In the genomic region with DNA sequence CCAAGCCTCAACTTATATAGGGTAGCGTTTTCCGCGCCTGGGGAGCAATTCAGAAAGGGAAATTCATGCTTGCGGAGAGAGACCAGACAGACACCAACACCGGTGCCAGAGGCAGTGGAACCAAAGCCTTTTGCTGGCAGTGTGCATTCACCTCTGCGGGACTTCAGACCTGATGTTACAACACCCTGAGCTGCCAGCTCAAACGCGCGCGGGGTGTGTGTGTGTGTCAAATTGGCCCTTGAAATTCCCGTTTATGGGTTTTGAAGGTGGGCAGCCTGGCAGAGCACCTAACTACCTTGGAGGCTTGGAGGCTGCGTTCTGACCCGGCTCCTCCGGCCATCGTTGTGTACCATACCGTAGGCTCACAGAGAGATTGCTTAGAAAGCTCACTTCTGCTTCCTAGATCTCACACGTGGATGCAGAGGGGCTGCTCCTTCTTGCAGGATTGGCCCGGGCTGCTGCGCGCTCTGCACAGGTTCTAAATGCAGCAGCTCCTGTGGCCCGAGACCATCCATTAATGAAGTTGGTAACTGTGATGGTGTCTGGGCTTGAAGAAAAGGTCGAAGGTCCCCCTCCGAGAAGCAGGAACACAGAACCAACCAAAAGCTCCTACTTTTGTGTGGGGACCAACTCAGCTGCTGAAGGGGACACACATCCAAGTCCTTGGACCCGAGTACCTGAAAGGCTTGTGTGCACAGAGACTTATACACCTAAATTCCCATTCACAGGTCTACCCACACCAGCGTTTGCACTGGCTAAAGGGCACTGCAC, we compare ENCODE assay signal across 15 mouse cellular contexts. TPM values are rescaled to one million over a fixed set of nuclear protein-coding genes. Genes with fewer than 3 reads are reported as not detected.
DNase-seq lines count a peak whose midpoint lies in the region; ATAC-seq lines count a peak whose summit lies in the region.
"Had no signal": no experiment of that assay in that cellular context is flagged by ENCODE, and none has a peak within 500 bp of the region (broad histone marks: within the 10 kb centered on the region; RNA-seq: fewer than 3 reads in every experiment).

No protein-coding gene starts in this region.

- H3K9me3 ChIP-seq in embryonic facial prominence, embryonic 15.5 days (replicated peaks): no peaks in the 10 kb centered on the region
- H3K9me3 ChIP-seq in hindbrain, embryonic 14.5 days (ENCODE audit: control insufficient read depth, low read length): no peaks in the 10 kb centered on the region
- H3K9me3 ChIP-seq in midbrain, embryonic 12.5 days: no peaks in the 10 kb centered on the region
- H3K9me3 ChIP-seq: embryonic facial prominence, embryonic 12.5 days; liver, embryonic 13.5 days; stomach, embryonic 15.5 days had no signal

- ATAC-seq in embryonic facial prominence, embryonic 15.5 days (ENCODE audit: insufficient number of reproducible peaks, low FRiP score, low TSS enrichment, low read depth): no peak
- peak; percentile 18; the same call in 1 of the 2 replicates for ATAC-seq in hindbrain, embryonic 14.5 days (ENCODE audit: low FRiP score)
- ATAC-seq in midbrain, embryonic 12.5 days (ENCODE audit: low FRiP score, low read depth): no peak

- peaks cover 8% of the 10 kb centered on the region for H3K4me1 ChIP-seq in embryonic facial prominence, embryonic 15.5 days
- no peaks in the 10 kb centered on the region for H3K4me1 ChIP-seq in hindbrain, embryonic 14.5 days (replicated peaks; ENCODE audit: control insufficient read depth, insufficient read depth, low read length)
- H3K4me1 ChIP-seq in midbrain, embryonic 12.5 days: peaks cover 30% of the 10 kb centered on the region; the same call in 1 of the 2 replicates
- H3K4me1 ChIP-seq: liver, embryonic 13.5 days; stomach, embryonic 15.5 days had no signal

- peaks cover 98% of the 10 kb centered on the region for H3K27me3 ChIP-seq in embryonic facial prominence, embryonic 15.5 days
- peaks cover 99% of the 10 kb centered on the region for H3K27me3 ChIP-seq in hindbrain, embryonic 14.5 days (ENCODE audit: control insufficient read depth, insufficient read depth, low read length)
- H3K27me3 ChIP-seq in midbrain, embryonic 12.5 days: peaks cover 100% of the 10 kb centered on the region

- H3K9ac ChIP-seq in embryonic facial prominence, embryonic 15.5 days: no peak overlapping the region
- H3K9ac ChIP-seq in hindbrain, embryonic 14.5 days: no peak overlapping the region
- H3K9ac ChIP-seq in midbrain, embryonic 12.5 days (replicated peaks): no peak overlapping the region
- H3K9ac ChIP-seq: embryonic facial prominence, embryonic 12.5 days; liver, embryonic 13.5 days; stomach, embryonic 15.5 days had no signal

- no peak overlapping the region for H3K27ac ChIP-seq in embryonic facial prominence, embryonic 15.5 days (replicated peaks)
- H3K27ac ChIP-seq in hindbrain, embryonic 14.5 days: no peak overlapping the region
- H3K27ac ChIP-seq in midbrain, embryonic 12.5 days (replicated peaks): no peak overlapping the region
- H3K27ac ChIP-seq: embryonic facial prominence, embryonic 12.5 days; liver, embryonic 13.5 days; stomach, embryonic 15.5 days had no signal

- peak overlapping the region; percentile 6; the same call in 1 of the 2 replicates for H3K4me2 ChIP-seq in embryonic facial prominence, embryonic 15.5 days (replicated peaks)
- H3K4me2 ChIP-seq in hindbrain, embryonic 14.5 days (replicated peaks): no peak overlapping the region
- H3K4me2 ChIP-seq in midbrain, embryonic 12.5 days (replicated peaks): peak overlapping the region; percentile 18; the same call in 1 of the 2 replicates
- H3K4me2 ChIP-seq: embryonic facial prominence, embryonic 12.5 days; heart, embryonic 11.5 days; liver, embryonic 13.5 days; stomach, embryonic 15.5 days had no signal

- H3K4me3 ChIP-seq in embryonic facial prominence, embryonic 15.5 days (replicated peaks): no peak overlapping the region
- no peak overlapping the region for H3K4me3 ChIP-seq in hindbrain, embryonic 14.5 days (replicated peaks; ENCODE audit: low read length)
- 0 out of 2 replicates have a peak overlapping the region, but pooled peaks have one; percentile 9 for H3K4me3 ChIP-seq in midbrain, embryonic 12.5 days
- H3K4me3 ChIP-seq: embryonic facial prominence, embryonic 12.5 days; liver, embryonic 13.5 days; stomach, embryonic 15.5 days had no signal

- H3K36me3 ChIP-seq in embryonic facial prominence, embryonic 15.5 days: no peaks in the 10 kb centered on the region
- no peaks in the 10 kb centered on the region for H3K36me3 ChIP-seq in hindbrain, embryonic 14.5 days (replicated peaks; ENCODE audit: control insufficient read depth, insufficient read depth)
- no peaks in the 10 kb centered on the region for H3K36me3 ChIP-seq in midbrain, embryonic 12.5 days
- H3K36me3 ChIP-seq: embryonic facial prominence, embryonic 12.5 days; liver, embryonic 13.5 days; stomach, embryonic 15.5 days had no signal

- DNase-seq in ZHBTc4 (ENCODE audit: low read depth, low spot score): peak; percentile 39
- DNase-seq in hindbrain, embryonic 14.5 days (ENCODE audit: low spot score): no peak
- no peak for DNase-seq in ovary, adult 18-20 months (ENCODE audit: low spot score)
- DNase-seq in adrenal gland, adult 18-20 months (ENCODE audit: low spot score in 2 of 2): no peak
- no peak for DNase-seq in right cerebral cortex, postnatal 36 days (ENCODE audit: low spot score in 2 of 2)
- DNase-seq: adrenal gland, postnatal 14 days; cerebellum, adult 11 months; kidney, postnatal 25 days; liver, embryonic 13.5 days had no signal

- 3% methylated on average over 25 of the region's 25 CpGs for WGBS in embryonic facial prominence, embryonic 15.5 days
- 2% methylated on average over 25 of the region's 25 CpGs for WGBS in hindbrain, embryonic 14.5 days
- WGBS in midbrain, embryonic 12.5 days: 3% methylated on average over 25 of the region's 25 CpGs

RNA-seq across cellular contexts. Expression of a gene that starts 7.4 kb away (rescaled TPM):
- polyA plus RNA-seq in embryonic facial prominence, embryonic 15.5 days (2015; fragmentation: Nextera tagmentation; extraction: Ambion mirVana): 1.4 and 3.2 TPM in 2 replicates
- 10.9 and 14.1 TPM in 2 replicates for polyA plus RNA-seq in hindbrain, embryonic 14.5 days (2014; fragmentation: Nextera tagmentation; extraction: Ambion mirVana)
- 5.9 and 11.3 TPM in 2 replicates for polyA plus RNA-seq in midbrain, embryonic 12.5 days (2016; fragmentation: Nextera tagmentation; extraction: Ambion mirVana)
- not detected for total RNA-seq in adrenal gland, adult 18-20 months (2021)
- total RNA-seq: adrenal gland, postnatal 14 days had no signal
- polyA plus RNA-seq: intestine, embryonic 14.5 days; liver, embryonic 13.5 days; stomach, embryonic 15.5 days had no signal

RNA-seq across cellular contexts. Expression of a gene that starts 36.9 kb away (rescaled TPM):
- polyA plus RNA-seq in embryonic facial prominence, embryonic 15.5 days (2015; fragmentation: Nextera tagmentation; extraction: Ambion mirVana): 3.8 and 6.4 TPM in 2 replicates
- polyA plus RNA-seq in hindbrain, embryonic 14.5 days (2014; fragmentation: Nextera tagmentation; extraction: Ambion mirVana): 93.4 and 118 TPM in 2 replicates
- 2.4 and 5.1 TPM in 2 replicates for polyA plus RNA-seq in midbrain, embryonic 12.5 days (2016; fragmentation: Nextera tagmentation; extraction: Ambion mirVana)
- total RNA-seq in adrenal gland, adult 18-20 months (2021): under 1 TPM; 0.50 to 0.80 TPM
- polyA plus RNA-seq: heart, embryonic 11.5 days had no signal

Comparison
In these comparisons a context has a peak if more than half of its experiments do, and no peak if none do; other contexts are left out.
1. RNA of a gene that starts 36.9 kb away (polyA plus RNA-seq): 93.4 to 118 TPM in hindbrain, embryonic 14.5 days; 3.8 to 6.4 TPM in embryonic facial prominence, embryonic 15.5 days and 2.4 to 5.1 TPM in midbrain, embryonic 12.5 days; every median in the first group is over 10 times any median in the second.